Mouse (Mus musculus): Measurements from ENCODE around the gene Evi5. TPM values are rescaled to one million over a fixed set of nuclear protein-coding genes. Genes with fewer than 3 reads are reported as not detected.

Evi5 gene
- polyA plus RNA-seq, 1 experiment from 2014 or later = 61.7 TPM

GRCm38 (mm10) chr5:107848964-107849363 lies 25.9 kb downstream of the Evi5 start:
- Histone ChIP-seq H3K4me2 (ENCODE audit: low read depth, low read length) (no peak overlapping the region), H3K4me3 (ENCODE audit: low read depth, low read length) (no peak overlapping the region), H3K9me3 (replicated peaks; ENCODE audit: control insufficient read depth, low read length) (no peaks in the 10 kb centered on the region), H3K27ac (replicated peaks; ENCODE audit: low read depth, low read length) (no peak overlapping the region), H3K4me1 (ENCODE audit: control insufficient read depth, insufficient read depth, low read length) (no peaks in the 10 kb centered on the region), H3K36me3 (replicated peaks; ENCODE audit: control insufficient read depth, insufficient read depth, low read depth, low read length) (no peaks in the 10 kb centered on the region), H3K9ac (replicated peaks; ENCODE audit: low read length) (no peak overlapping the region), H3K27me3 (ENCODE audit: control insufficient read depth, insufficient read depth, low read length) (no peaks in the 10 kb centered on the region)
- WGBS = 84% methylated on average over 4 of the region's 4 CpGs
- DNase-seq (ENCODE audit: low spot score) (no peak), ATAC-seq (replicated peaks; ENCODE audit: insufficient number of reproducible peaks, low FRiP score, low TSS enrichment, low read depth) (no peak)

DNA sequence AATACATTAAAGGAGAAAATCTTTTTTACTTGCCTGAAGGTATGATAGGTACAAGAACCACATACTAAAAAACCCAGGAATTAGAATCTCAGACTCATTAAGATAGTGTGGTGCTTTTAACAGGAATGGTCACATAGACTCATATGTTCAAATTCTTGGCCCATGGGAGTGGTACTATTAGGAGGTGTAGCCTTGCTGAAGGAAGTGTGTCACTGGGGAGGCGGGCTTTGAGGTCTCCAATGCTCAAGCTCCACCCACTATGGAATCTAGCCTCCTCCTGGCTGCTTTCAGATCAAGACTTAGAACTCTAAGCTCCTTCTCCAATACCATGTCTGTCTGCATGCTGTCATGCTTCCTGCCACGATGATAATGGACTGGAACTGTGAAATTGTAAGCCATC lies 27.1 kb downstream of the Evi5 start:
- DNase-seq (ENCODE audit: low spot score) = no peak

GRCm38 (mm10) chr5:107847349-107847748 lies 27.6 kb downstream of the Evi5 start:
- no peak for ATAC-seq (replicated peaks; ENCODE audit: insufficient number of reproducible peaks, low FRiP score, low TSS enrichment, low read depth)
- WGBS = 81% methylated on average over 5 of the region's 5 CpGs

More for the DNA sequence above, 27.1 kb downstream of the Evi5 start:
- Histone ChIP-seq H3K36me3 (replicated peaks; ENCODE audit: control insufficient read depth, insufficient read depth, low read depth, low read length) (no peaks in the 10 kb centered on the region), H3K4me3 (ENCODE audit: low read depth, low read length) (no peak overlapping the region), H3K4me1 (ENCODE audit: control insufficient read depth, insufficient read depth, low read length) (no peaks in the 10 kb centered on the region), H3K9ac (replicated peaks; ENCODE audit: low read length) (no peak overlapping the region), H3K27me3 (ENCODE audit: control insufficient read depth, insufficient read depth, low read length) (no peaks in the 10 kb centered on the region), H3K4me2 (ENCODE audit: low read depth, low read length) (no peak overlapping the region), H3K9me3 (replicated peaks; ENCODE audit: control insufficient read depth, low read length) (no peaks in the 10 kb centered on the region), H3K27ac (replicated peaks; ENCODE audit: low read depth, low read length) (no peak overlapping the region)
- no peak for ATAC-seq (replicated peaks; ENCODE audit: insufficient number of reproducible peaks, low FRiP score, low TSS enrichment, low read depth)
- WGBS = 91% methylated on average over 2 of the region's 2 CpGs

GRCm38 (mm10) chr5:107840549-107841238 lies 34.2 kb downstream of the Evi5 start:
- Histone ChIP-seq H3K9ac (replicated peaks; ENCODE audit: low read length) (no peak overlapping the region), H3K4me3 (ENCODE audit: low read depth, low read length) (no peak overlapping the region), H3K4me2 (ENCODE audit: low read depth, low read length) (no peak overlapping the region), H3K27me3 (ENCODE audit: control insufficient read depth, insufficient read depth, low read length) (no peaks in the 10 kb centered on the region), H3K36me3 (replicated peaks; ENCODE audit: control insufficient read depth, insufficient read depth, low read depth, low read length) (no peaks in the 10 kb centered on the region), H3K27ac (replicated peaks; ENCODE audit: low read depth, low read length) (no peak overlapping the region), H3K9me3 (replicated peaks; ENCODE audit: control insufficient read depth, low read length) (no peaks in the 10 kb centered on the region), H3K4me1 (ENCODE audit: control insufficient read depth, insufficient read depth, low read length) (no peaks in the 10 kb centered on the region)
- DNase-seq (ENCODE audit: low spot score) = no peak
- ATAC-seq (replicated peaks; ENCODE audit: insufficient number of reproducible peaks, low FRiP score, low TSS enrichment, low read depth) = no peak
- WGBS = 95% methylated on average over 5 of the region's 5 CpGs

More at GRCm38 (mm10) chr5:107847349-107847748, 27.6 kb downstream of the Evi5 start:
- no peak for DNase-seq (ENCODE audit: low spot score)
- Histone ChIP-seq H3K4me3 (ENCODE audit: low read depth, low read length) (no peak overlapping the region), H3K36me3 (replicated peaks; ENCODE audit: control insufficient read depth, insufficient read depth, low read depth, low read length) (no peaks in the 10 kb centered on the region), H3K27me3 (ENCODE audit: control insufficient read depth, insufficient read depth, low read length) (no peaks in the 10 kb centered on the region), H3K4me1 (ENCODE audit: control insufficient read depth, insufficient read depth, low read length) (no peaks in the 10 kb centered on the region), H3K4me2 (ENCODE audit: low read depth, low read length) (no peak overlapping the region), H3K9me3 (replicated peaks; ENCODE audit: control insufficient read depth, low read length) (no peaks in the 10 kb centered on the region), H3K27ac (replicated peaks; ENCODE audit: low read depth, low read length) (no peak overlapping the region), H3K9ac (replicated peaks; ENCODE audit: low read length) (no peak overlapping the region)

DNA sequence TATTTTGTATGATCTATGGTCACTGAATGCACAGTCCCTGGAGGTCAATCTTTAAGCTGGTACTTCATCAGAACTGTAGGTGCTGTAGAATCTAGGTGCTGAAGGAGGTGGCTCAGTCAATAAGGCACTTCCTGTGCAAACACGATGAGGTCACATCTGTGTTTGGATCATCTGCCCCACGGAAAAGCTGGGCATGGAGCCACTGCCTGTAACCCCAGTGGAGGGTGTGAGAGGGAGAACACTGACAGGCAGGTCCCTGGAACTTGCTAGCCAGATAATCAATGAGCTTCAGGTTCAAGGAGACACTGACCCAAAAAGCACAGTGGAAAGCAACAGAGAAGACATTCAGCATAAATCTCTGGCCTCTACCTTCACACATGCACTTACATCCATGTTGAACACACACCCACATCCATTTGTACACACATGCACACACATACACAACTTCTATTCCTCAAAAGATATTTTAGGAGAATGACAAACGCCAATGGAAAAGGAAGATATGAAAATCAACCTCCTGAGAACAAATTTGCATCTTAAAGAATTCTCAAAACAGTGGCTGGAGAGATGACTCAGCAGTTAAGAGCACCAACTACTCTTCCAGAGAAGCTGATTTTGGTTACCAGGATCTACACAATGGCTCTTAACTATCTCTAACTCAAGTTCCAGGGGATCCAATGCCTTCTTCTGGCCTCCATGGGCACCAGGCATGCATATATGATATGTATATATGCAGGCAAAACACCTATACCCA lies 35.8 kb downstream of the Evi5 start:
- Histone ChIP-seq H3K9ac (replicated peaks; ENCODE audit: low read length) (no peak overlapping the region), H3K4me2 (ENCODE audit: low read depth, low read length) (no peak overlapping the region)
- WGBS = 76% methylated on average over 3 of the region's 3 CpGs

GRCm38 (mm10) chr5:107834287-107834686 lies 40.6 kb downstream of the Evi5 start:
- no peak for DNase-seq (ENCODE audit: low spot score)
- Histone ChIP-seq H3K36me3 (replicated peaks; ENCODE audit: control insufficient read depth, insufficient read depth, low read depth, low read length) (no peaks in the 10 kb centered on the region), H3K9ac (replicated peaks; ENCODE audit: low read length) (no peak overlapping the region), H3K4me3 (ENCODE audit: low read depth, low read length) (no peak overlapping the region), H3K4me2 (ENCODE audit: low read depth, low read length) (no peak overlapping the region), H3K4me1 (ENCODE audit: control insufficient read depth, insufficient read depth, low read length) (no peaks in the 10 kb centered on the region), H3K27ac (replicated peaks; ENCODE audit: low read depth, low read length) (no peak overlapping the region), H3K27me3 (ENCODE audit: control insufficient read depth, insufficient read depth, low read length) (no peaks in the 10 kb centered on the region), H3K9me3 (replicated peaks; ENCODE audit: control insufficient read depth, low read length) (no peaks in the 10 kb centered on the region)
- ATAC-seq (replicated peaks; ENCODE audit: insufficient number of reproducible peaks, low FRiP score, low TSS enrichment, low read depth) = no peak
- 88% methylated on average over 1 of the region's 1 CpGs for WGBS

More for the DNA sequence above, 35.8 kb downstream of the Evi5 start:
- Histone ChIP-seq H3K4me3 (ENCODE audit: low read depth, low read length) (no peak overlapping the region), H3K4me1 (ENCODE audit: control insufficient read depth, insufficient read depth, low read length) (no peaks in the 10 kb centered on the region), H3K36me3 (replicated peaks; ENCODE audit: control insufficient read depth, insufficient read depth, low read depth, low read length) (no peaks in the 10 kb centered on the region), H3K27ac (replicated peaks; ENCODE audit: low read depth, low read length) (no peak overlapping the region), H3K27me3 (ENCODE audit: control insufficient read depth, insufficient read depth, low read length) (no peaks in the 10 kb centered on the region), H3K9me3 (replicated peaks; ENCODE audit: control insufficient read depth, low read length) (no peaks in the 10 kb centered on the region)
- DNase-seq (ENCODE audit: low spot score) (no peak), ATAC-seq (replicated peaks; ENCODE audit: insufficient number of reproducible peaks, low FRiP score, low TSS enrichment, low read depth) (no peak)

GRCm38 (mm10) chr5:107831351-107831750 lies 43.6 kb downstream of the Evi5 start:
- ATAC-seq (replicated peaks; ENCODE audit: insufficient number of reproducible peaks, low FRiP score, low TSS enrichment, low read depth) (no peak), DNase-seq (ENCODE audit: low spot score) (no peak)
- Histone ChIP-seq H3K4me1 (ENCODE audit: control insufficient read depth, insufficient read depth, low read length) (no peaks in the 10 kb centered on the region), H3K9ac (replicated peaks; ENCODE audit: low read length) (no peak overlapping the region), H3K4me2 (ENCODE audit: low read depth, low read length) (no peak overlapping the region), H3K27me3 (ENCODE audit: control insufficient read depth, insufficient read depth, low read length) (no peaks in the 10 kb centered on the region), H3K27ac (replicated peaks; ENCODE audit: low read depth, low read length) (no peak overlapping the region), H3K9me3 (replicated peaks; ENCODE audit: control insufficient read depth, low read length) (no peaks in the 10 kb centered on the region), H3K36me3 (replicated peaks; ENCODE audit: control insufficient read depth, insufficient read depth, low read depth, low read length) (no peaks in the 10 kb centered on the region), H3K4me3 (ENCODE audit: low read depth, low read length) (no peak overlapping the region)
- 93% methylated on average over 3 of the region's 3 CpGs for WGBS

GRCm38 (mm10) chr5:107829998-107830560 lies 44.8 kb downstream of the Evi5 start, which contains the start of gene Ube2d2b:
TSS of gene Ube2d2b (plus strand) at chr5:107830099.
- H3K27ac ChIP-seq (replicated peaks; ENCODE audit: low read depth, low read length) = no peak within 1 kb of the TSS
- DNase-seq (ENCODE audit: low spot score) (no peak), ATAC-seq (replicated peaks; ENCODE audit: insufficient number of reproducible peaks, low FRiP score, low TSS enrichment, low read depth) (no peak)
- H3K9ac ChIP-seq (replicated peaks; ENCODE audit: low read length) = no peak within 1 kb of the TSS
- H3K4me1 ChIP-seq (ENCODE audit: control insufficient read depth, insufficient read depth, low read length) = no peaks in the 10 kb centered on the region
- no peaks in the 10 kb centered on the region for H3K27me3 ChIP-seq (ENCODE audit: control insufficient read depth, insufficient read depth, low read length)
- WGBS = 94% methylated on average over 22 of the region's 22 CpGs
- H3K4me3 ChIP-seq (ENCODE audit: low read depth, low read length) = no peak within 1 kb of the TSS
- no peaks in the 10 kb centered on the region for H3K9me3 ChIP-seq (replicated peaks; ENCODE audit: control insufficient read depth, low read length)
- H3K36me3 ChIP-seq (replicated peaks; ENCODE audit: control insufficient read depth, insufficient read depth, low read depth, low read length) = no peaks in the 10 kb centered on the region
- no peak within 1 kb of the TSS for H3K4me2 ChIP-seq (ENCODE audit: low read depth, low read length)
